Mouse (Mus musculus) right cerebral cortex, adult 18-20 months (tissue): Measurements from ENCODE around the gene Slc22a23.

Source experiments
- DNase-seq: peaks from one replicate; pipeline ENCODE4 v3.0.0; 2022; ENCODE audit warnings: mixed read lengths

Slc22a23 gene

DNA sequence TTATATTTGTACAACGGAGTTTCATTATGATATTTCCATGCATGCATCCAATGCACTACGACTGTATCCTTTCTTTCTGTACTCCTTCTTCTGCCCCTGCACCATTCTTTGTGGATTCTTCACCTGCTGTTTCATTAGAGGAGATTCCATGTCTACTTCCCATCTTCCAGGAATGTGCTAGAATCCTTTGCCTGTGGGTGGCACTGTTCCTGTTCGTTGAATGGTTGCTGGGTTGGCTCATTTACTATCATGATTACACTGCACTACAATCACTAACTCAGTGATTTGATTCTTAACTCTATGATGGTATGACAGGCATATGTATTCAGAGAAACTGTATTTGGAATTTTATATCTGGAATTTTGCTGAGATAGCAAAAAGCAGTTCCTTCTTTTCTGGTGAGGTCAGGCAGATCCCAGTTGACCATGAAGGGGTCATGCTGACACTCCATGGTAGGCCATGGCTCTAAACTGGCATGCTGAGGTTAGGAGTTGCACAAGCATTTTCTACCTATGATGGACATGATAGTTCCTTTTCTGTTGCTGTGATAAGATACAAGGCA, 187.3 kb downstream of the Slc22a23 start:
- DNase-seq: no peak

DNA sequence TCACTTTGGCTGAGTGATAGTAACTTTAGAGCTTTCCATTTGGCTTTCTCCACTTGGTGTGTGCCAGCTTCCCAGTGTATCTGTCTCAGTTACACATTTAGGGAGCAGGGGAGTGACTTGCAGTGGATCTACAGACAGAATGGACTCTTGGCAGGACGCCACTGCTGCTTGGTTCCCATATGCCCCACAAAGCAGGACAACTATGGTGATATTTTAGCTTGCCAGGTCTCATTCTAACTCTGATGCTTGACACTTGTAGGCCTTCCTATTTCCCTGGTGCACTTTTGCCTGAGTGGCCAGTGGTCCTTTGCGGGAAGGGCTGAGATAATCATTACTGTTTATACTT, 188.2 kb downstream of the Slc22a23 start:
- DNase-seq: no peak

DNA sequence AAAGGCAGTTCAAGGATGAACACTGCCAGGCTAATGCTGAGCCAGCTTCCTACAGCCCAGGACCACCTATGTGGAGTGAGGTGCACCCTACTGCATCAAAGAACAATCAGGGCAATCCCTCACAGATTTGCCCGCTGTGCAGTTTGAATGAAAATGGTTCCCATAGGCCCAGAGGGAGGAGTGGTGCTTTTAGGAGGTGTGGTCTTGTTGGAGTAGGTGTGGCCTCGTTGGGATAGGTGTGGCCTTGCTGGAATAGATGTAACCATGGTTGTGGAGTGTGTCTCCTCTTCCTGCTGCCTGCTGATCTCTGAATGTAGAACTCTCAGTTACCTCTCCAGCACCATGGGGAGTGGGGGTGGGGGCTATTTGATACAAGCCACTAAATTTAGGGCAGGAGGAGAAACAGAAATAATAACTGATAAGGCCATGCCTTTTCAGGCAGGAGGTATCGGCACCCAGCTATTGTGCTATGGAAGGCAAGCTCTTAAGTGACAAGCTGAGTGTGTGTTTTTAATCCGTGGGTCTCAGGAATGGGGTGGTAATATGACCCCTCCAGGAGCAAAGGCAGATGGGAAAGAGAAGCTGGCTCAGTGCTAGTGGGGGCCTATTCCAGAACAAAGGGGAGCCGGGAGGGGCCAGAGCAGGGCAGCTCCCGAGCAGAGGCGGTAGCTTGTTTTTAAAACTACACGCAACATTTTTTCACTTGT, 188.7 kb downstream of the Slc22a23 start:
- DNase-seq: no peak

DNA sequence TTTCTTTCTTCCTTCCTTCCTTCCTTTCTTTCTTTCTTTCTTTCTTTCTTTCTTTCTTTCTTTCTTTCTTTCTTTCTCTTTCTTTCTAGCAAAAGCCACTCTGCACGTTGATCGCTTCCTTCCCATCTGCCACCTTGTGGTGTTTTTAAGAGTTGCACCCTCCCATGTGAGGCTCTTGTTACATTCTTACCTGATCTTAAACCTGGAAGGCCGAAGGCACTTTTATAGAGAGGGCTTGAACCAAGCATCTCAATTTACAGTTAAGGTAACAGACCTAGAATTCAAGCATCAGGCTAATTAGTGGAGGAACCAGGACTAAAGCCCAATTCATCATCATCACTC, 190.1 kb downstream of the Slc22a23 start:
- DNase-seq: peak; percentile 69

DNA sequence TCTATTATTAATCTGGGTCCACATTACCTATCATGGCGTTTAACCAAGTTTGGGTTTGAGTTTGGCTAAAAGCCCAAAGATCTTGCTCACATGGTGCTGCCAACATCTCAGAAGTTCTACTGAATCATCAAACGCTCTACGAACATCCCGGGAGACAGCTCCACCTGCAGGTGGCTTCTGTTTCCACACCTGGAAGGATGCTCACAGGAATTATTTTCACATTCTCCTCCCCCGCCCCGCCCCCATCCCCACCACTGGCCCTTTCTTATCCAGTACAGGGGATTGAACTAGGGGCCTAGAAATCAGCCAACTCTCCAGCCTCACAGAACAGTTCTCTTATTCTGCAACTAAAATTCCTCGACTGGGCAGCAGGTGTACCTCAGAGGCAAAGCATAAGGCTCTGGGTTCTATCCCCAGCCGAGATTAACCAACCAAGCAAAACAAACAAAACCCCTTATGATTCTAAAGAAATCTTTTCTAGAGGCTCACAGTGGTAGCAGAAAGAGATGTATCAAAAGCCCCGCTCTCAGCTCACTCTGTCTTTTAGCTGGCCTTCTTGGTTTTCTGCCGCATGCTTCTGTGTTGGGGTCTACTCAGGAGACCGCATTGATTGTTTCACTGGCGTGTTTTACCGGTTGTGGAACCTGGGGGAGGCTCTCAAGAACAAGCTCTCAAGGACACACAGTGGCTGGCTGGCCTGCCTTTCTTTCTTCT, 190.6 kb downstream of the Slc22a23 start:
- peak; percentile 83 for DNase-seq

DNA sequence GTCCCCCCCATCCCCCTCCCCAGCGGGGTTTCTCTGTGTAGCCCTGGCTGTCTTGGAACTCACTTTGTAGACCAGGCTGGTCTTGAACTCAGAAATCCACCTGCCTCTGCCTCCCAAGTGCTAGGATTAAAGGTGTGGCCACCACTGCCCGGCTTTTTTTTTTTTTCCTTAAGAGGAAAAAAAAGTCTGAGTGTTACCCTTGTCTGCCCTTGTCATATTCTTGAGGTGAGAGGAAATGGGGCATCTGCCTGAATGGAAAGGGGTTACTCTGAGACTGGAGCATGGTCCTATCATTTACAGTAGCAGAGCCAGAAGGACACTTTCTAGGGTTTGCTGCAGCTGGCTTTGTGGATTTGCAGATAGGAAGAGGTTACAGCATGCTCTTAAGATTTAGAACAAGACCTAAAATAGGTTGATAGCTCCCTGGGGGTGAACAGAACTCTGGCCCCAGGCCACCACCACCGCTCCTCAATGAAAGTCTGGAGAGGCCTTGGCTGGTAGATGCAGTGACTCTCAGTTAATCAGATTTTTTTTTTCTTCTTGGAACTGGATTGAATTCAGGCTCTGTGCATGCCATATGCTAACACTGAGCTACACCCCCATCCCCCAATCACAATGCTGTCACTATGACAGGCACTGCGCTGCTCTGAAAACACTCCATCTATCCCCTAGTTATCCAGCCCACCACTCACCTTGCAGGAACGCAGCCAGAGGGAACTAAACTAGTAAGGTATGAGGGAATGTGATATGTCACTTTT, 191.5 kb downstream of the Slc22a23 start:
- DNase-seq: no peak

DNA sequence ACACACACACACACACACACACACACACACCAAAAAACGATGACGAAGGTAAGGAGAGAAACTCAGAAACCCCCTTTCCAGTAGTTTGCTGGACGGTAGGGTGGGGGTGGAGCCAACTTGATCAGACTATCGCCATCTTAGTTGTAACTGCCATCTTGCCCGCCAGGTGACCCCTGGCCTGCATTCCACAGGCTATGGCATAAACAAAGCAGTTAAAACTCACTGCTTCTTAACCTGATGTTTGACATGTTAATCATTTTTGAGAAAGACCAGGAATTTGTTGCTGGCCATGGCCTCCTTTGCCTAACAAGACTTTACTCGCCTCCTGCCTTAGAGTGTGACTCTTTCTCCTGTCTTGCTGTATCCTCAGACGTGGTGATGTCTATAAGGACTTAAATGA, 192.3 kb downstream of the Slc22a23 start:
- DNase-seq: no peak

DNA sequence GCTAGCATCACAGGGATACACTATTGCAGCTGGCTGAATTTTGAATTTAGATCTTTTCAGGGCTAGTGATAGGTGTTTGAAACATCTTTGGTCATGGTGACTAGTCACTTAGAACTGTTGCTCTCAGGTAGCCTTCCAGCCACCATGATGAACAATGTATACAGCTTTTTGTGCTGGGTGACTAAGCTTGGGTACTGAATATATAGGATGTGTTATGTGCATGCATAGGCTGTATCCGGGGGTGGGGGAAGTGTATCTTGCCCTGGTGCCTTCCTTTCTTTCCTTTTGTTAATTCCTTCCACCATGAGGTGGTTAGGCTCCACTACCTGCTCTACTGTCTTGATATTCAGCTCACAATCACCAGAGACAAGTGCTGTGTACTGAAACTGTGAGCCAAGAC, 193.6 kb downstream of the Slc22a23 start:
- no peak for DNase-seq

DNA sequence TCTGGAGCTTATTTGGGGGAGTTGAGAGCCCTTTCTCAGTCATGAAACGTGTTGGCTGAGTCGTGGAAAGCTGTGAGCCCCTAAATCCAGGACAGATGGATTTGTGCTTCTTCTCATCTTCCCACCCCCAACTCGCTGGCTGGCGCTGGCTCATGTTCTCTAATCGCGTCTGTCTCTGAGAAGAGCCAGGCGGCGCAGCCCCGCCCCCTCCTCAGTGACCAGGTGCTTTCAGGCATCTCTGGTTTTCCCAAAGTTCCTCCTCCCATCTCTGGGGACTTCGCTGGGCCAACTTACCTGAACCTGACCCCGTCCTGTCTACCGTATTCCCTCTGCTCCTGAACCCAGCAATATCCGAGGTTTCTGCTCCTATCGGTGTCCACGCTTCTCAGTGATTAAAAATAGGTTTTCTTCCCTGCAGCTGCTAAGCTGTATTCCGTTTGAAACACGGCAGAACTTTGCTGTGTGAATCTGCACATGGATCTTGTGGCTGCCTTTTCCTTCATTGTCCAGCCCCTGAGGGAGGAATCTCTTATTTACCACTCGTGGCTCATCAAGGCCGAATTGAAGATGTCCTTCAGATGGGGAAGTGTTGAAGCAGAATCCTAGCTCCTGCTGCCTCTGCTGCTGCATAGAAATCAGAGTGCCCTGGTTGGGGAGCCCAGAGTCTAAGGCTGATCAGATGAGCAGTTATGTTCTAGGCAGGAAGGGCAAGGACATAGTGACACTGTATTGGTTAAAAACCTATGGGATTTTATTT, 194.5 kb downstream of the Slc22a23 start:
- peak; percentile 66 for DNase-seq

DNA sequence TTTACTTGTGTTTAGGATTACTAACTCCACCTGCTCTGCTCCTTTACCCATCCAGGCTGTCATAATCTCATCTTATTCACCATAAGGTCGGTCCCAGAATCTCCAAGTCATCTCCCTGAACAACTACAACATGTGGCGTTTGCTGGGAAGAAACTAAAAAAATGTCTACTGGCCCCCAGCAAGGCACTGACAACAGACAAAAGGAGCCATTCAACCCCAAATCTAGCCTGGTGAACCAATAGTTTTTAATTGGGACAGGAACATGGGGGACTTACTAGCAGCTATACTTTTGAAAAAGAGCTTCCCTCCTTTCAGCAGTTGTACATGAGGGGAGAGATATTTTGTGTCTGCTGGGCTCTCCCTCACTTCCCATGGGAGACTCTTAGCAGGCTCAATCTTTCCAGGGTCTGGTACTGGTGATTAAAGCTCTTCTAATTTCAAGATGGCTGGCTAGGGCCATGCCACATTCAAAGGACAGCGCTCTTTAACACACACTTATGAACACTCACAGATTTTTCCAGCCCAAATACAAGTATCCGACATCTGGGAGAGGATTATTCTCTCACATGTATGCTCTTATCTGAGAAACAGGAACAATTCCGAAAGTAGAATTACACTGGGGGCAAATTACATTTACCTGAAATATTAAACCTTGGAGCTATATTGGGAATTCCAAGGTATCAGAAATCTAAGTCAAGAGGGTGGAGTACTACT, 195.4 kb downstream of the Slc22a23 start:
- DNase-seq: no peak

DNA sequence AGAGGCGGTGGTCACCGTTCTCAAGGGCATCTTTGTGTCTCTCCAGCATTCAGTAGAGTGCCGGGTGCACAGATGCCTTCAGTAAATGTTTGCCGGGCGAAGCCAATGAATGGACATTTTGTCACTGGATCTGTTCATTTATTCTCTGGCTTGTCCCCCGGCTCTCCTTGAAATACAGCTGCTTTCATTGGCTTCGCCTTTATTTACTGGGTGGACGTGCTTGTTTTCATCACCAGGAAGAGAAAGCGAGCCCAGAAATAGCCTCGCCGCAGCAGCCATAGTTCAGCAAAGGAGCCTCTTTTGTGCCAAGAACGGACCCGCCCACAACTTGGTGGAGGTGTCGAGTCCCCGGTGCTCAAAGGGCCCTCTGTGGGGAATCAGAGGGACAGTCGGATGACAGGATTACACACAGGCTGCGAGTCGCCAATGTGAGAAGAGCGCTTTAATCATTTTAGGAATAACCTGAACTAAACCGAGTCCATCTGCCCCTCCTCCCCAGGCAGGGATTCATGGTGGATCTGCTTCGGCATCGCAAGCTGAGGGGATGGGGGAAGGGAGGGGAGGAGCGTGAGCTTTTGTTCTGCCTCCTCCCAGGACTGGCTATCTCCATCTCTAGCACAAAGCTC, 196.1 kb downstream of the Slc22a23 start:
- peak; percentile 81 for DNase-seq

DNA sequence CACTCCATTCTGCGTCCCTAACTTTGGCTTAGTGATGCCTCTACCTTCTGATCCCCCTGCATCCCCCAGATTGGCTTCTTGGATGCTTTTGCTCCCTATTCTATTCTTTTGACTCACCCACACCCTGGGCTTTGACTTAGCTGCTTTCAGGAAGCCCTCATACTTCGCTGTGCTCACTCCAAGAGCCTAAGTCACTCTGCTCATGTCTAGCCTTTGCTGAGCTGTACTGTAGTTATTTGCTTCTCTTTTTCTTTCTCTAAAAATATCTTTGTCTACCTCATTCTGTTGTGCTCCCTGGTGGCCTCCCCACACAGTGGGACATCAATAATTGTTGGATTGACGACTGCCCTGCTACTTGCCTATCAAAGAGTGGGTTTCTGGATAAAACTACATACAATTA, 196.8 kb downstream of the Slc22a23 start:
- DNase-seq: no peak

DNA sequence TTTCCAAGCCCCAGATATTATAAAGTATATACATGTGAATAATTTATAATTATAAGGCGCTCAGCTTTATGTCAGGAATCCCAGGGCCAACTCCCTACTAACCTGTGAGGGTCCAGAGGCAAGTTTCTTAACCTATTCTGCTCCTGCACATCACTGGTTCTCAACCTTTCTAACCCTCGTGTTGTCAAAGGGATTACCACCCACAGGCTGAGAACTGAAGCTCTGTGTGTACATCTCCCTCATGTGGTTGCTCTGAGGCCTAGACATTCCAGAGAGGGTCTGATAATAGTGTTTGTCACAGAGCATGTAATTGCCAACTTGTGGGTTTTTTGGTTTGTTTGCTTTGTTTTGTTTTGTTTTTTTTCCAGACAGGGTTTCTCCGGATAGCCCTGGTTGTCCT, 198.1 kb downstream of the Slc22a23 start:
- DNase-seq: no peak

DNA sequence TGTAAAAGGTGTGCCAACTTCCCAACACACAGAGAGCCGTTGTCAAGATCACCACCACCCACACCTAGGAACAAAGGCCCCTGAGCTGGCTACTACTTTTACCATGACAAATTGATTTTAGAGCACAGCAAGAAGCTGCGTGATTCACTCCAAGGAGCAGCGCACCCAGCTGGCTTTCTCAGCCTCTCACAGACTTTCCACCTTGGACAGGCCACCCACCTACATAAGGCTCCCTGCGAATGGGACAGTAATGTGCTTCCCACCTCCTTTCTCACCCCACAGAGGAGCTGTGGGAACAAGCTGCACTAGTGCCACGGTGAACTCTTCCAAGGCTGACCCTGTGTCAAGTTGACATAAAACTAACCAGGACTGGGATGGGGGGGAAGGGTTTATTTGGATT, 201.6 kb downstream of the Slc22a23 start:
- DNase-seq: no peak

DNA sequence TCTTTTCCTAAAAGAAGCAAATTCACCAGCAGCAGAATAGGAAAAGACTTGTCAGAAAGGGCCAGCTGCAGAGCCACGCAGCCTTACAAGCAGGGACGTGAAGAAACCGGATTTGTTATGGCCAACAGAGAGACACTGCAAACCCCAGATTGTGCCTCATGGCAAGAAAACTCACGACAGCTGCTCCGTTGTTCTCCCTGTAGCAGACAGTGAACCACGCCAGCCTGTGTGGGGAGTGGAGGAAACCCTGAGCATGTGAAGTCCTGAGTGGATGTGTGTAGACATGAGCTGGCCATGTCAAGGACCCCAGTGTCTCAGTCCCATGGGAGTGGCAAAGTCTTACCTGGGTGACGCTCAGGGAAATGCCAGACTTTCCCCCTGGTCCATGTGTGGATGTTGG, 208.4 kb downstream of the Slc22a23 start:
- DNase-seq: no peak

DNA sequence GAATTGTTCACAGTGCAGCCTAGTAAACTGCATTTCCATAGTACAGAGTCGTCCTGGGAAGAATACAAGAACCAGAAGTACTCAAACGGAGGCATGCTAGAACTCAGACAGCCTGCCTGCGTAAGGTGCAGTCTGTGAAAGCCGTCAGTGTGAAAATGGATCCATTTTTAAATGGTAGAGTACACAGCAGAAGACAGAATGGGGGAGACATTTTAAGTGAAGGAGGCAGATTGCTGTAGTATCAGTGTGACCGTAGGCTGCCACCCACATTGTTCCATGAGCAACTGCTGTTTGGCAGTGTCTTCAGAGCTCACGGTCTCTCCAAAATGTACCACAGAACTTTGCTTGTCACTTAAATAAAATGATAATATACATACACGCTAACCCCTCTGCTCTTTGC, 210.7 kb downstream of the Slc22a23 start:
- DNase-seq: peak; percentile 80

DNA sequence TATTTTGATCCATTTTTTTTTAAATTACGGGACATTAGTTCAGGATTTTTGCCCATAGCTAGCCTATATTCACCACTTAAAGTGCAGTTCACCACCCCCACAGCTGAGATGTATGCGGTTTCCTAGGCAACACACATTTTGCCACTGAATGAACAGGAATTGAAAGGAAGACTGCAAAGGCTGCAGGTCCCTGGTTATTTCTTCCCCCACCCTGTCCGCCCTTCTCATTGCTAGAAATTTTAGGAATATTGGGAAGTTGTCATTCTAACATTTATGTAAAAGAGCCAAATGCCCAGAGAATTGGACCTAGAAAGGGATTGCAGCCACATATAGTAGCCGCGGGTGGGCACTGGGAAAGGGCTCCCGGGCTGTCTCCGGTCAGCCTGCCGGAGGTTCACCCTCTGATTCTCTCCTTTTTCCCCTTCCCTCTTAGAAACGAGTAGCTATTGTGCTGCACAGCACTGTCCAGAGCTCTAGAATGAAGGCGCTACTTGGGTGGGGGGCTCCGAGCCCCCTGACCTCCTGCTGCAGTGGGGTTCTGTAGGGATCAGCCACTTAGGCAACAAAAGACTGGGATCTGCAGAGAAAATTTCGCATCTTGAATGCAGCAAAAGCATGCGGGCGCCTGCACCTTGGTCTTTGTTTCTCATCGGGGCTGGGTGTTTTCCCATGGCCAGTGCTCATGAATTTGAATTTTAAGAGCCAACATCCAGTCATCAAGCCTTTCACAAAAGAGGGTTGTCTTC, 211.5 kb downstream of the Slc22a23 start:
- DNase-seq: no peak

DNA sequence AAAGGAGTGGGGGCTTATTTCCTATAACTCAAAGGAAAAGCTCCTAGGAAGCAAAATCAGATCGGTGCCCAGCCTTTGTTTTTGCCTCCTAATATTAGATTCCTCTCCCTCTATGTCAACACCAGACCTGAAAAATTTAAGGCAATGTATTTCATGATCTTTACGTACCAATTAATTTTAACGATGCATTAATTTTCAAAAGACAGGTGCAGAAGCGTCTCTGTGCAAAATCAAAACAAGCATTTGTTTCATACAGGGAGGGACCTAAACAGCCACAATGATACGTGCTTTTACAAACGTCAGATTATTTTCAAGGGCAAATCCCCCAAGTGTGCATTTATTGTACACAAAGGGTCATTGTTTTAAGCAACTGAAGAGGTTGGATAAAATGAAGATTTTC, 212.1 kb downstream of the Slc22a23 start:
- DNase-seq: no peak

DNA sequence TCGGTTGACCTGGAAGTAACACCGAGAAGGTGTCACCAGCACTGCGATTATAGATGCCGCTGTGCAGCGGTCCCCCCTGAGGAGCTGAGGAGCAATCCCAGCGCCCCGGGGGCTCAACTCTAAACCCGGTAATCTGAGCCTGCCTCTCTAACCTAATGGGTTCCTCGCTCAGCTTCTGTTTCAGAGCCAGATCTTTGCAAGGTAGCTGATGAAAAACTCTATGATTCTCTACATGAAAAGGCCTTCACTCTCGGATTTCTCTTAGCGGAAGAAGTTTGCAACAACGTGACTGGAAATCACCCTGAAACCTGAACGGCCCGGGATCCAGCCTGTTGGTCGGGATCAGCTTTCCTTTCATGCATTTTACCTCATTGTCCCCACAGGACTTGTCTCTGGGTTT, 212.7 kb downstream of the Slc22a23 start:
- no peak for DNase-seq

DNA sequence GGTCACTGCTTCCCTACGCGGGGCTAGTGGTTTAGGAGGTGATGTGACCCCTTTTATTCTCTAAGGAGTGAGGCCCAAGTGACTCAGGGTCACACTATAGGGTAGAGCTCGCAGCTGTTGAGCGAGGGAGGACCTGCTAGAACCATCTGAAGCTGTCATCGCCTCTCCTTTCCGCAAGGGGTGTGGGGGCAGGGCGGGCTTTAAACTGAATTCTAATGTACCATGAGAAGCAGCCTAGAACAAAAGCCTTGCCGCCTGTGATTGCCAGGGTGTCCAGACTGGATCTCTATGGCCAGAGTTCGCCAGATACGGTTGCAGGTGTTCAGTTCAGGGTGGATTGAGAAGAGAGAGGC, 213.3 kb downstream of the Slc22a23 start:
- no peak for DNase-seq

DNA sequence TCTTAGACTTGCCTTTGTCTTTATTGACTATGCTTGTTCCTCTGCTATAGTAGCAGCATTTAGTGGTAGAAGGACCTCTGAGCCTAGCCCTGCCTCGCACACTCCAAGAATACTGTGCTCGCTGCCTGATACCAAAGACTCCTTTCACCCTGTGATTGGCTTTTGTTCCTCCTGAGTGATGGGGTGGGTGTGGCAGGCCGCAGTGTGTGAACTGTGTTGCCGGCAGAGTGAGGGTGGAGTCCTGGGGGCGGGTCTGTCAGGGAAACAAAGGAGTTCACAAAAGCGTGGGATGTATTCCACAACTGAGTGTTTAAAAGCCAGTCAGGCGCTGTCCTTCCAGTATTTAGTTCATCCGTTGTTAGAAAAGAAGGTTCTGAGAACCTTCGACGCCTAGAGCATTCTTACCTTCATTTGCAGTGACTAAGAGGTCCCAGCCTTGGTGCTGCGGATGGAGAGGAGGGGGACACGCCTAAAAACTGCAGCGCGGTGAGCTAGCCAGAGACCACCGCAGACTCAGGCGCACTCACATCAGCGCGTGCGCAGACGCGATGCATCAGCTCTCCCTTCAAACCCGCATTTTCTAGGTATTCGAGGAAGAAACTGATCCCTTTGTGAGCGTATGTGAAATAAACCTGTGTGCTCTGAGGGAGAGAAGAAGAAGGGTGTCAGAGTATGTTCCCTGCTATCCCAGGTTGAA, 213.8 kb downstream of the Slc22a23 start:
- no peak for DNase-seq
